Mouse (Mus musculus) T-helper 2 cell (primary cell): ENCODE results near the gene C1galt1.

Experiments
- in situ Hi-C: fragments of 300-600 bp; cut with MboI, MseI; formaldehyde crosslinking; loops from one replicate; pipeline ENCODE4 v1.15.1; 2025; ENCODE audit warnings: high pct_unique_total_duplicates

C1galt1 gene

DNA sequence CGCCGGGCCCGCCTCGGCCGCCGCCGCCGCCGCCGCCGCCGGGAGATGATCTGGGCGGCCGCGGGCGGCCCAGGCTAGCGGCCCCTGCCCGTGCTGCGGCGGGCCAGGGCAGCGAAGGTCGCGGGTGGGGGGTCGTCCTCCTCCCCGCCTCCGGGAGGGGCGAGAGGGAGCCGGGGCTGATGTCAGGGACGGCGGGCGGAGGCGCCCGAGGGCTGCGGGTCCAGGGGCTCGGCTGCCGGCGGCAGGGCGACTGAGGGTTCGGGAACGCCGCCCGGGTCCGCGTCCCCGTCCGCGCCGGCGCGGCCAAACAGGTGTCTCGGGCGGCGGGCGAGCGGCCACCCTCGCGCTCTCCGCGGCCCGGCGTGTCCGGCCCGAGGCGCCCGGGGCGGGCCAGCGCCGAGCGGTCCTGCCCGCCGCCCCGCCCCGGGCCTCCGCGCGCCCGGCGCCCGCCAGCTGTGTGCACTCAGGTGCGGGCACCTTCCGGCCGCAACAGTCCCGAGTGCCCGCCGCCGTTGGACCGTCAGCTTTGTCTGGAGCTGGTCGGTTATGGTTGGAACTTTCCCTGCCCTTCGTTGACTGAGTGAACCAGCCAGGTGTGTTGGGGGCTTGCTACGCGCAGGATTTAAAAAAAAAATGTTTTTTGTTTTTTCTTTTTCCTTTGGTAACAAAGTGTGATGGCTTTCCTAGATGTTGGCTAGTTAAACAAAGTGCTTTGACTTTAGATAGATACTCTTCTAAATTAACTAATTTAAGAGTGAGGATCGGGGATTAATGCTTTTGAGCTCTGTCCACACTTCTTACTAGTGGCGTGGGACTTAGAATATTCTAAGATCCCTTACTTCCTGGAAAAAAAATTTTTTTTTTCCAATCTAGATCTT, at the start of gene C1galt1:
Gene C1galt1 (plus strand): TSS at position 41 of the 878 bp plus-strand sequence.
- in situ Hi-C loops = loop anchor here (10.0 to 25.0 kb wide), 3 partner anchors 367 to 890 kb away; partner anchors contain the start of genes Glcci1, Mios and Sdhaf3

DNA sequence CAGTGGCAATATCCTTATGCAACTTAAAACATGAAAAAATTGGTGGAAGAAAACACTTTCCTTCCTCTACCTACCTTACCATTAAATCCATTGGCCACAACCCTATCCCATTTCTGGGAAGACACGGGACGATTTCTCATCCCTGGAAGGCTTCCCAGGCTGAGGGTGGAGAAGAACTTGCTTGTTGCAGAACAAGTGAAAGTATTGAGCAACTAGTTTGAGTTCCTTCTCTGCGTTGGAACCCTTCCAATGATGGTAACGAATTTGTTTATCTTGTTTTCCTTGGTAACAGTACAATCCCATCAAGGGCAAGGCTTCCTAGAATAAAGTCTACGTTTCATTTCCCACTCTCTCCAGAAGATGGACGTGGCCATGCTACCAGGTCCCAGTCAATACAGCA, 44.7 kb upstream of the C1galt1 start:
- in situ Hi-C loops = no loop called here

DNA sequence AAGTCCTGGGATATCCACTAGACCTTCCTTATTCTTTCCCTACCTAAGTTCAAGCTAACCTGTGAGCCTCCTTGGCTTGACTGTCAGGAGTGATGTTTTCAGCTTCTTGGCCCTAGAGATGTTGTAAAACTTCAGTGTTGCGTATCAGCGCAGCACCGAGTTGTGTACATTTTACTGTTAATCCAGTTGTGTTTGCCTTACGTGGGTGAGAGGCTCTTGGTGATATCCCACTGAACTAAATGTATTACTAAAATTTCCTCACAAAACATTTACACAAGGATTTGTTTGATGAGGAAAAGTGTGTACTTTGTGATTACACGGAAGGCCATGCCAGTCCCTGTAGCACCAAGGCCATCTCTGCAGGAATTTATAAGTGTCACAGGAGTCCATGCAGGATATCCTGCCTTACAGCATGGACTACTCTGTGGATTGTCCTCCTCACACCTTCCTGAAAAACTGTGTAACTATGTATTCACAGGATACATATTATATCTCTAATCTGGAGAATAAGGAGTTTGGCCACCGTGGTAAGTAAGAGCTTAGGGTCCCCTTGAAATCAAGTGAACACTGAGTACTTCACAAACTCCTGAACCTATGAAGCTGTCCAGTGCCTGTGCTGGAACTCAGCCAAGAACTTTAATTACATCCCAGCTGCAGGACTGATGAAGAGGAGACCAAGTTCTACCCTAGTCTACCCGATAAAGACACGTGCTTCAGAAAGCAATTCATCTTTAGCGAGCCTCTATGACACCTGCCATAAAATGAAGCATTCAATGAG, 40.7 kb upstream of the C1galt1 start:
- in situ Hi-C loops = no loop called here

DNA sequence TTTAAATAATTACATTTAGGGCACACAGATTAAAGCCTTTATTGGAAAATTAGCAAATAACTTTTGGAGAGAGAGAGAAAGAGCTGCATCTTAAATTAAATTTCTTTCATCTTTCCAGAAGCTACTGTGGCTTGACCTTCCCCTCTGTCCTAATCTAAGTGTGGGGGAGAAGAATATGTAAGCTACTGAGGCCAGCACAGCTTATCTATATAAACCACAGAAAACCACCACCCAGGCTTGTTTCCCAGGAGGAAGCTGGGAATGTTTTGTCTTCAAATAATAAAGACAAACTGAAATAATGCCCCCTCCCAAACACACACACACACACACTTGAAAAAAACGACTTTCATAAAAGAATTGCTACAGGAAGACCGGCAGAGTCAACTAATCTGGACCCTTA, 30.5 kb upstream of the C1galt1 start:
- in situ Hi-C loops = no loop called here

DNA sequence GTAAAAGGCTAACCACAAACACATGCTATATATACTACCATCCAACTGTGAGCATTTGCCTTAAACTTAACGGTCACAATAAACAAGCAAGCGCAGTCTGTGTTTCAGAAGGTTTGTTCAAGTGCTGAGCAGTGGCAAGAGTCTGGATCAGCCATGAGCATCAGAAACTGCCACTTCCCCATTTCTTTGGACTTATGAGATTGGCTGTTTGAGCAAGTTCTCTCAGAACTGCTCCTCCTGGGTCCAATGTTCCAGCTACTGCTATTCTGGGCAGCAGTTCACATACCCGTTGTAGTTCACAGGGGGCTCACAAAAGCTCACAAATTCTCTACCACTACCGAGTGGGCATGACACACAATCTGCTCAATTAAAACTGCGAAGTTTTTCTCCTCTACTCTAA, 28.4 kb upstream of the C1galt1 start:
- in situ Hi-C loops = no loop called here

DNA sequence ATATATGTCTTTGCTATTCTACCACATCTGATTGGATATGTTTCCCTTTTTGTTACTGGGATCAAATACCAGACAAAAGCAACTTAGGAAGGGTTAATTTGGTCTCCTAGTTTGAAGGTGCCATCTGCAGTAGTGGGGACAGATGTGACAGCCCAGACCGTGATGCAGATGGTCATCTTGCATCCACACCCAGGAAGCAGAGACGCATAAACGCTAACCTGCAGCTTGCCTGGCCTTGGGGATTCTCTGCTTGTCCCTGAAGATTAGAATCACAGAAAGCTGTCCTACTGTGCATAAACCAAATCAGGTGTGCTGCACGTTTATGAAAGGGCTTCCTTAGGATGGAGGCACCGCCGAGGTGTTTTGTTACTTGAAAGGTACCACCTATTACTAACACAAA, 22.0 kb upstream of the C1galt1 start:
- in situ Hi-C loops = no loop called here

DNA sequence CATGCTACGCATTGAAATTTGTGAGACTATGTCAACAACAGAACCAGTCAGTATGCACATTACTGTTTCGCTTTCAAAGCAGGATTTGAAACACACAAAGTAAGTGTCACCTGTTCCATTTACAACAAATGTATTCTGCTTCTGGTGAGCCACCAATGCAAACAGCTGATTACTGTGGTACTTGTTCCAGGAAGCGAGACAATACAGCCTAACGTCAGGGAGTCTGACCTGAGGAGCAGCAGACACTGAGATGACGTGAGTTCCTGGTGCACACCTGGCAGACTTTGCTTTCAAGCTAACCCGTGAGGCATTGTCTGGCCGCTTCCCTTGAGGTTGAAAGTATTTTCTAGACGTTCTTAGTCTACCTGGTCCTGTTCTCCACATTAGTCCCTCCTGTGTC, 13.8 kb upstream of the C1galt1 start:
- in situ Hi-C loops = loop anchor here (25.0 kb wide), 2 partner anchors 382 to 682 kb away; partner anchors contain the start of genes Glcci1 and Mios

DNA sequence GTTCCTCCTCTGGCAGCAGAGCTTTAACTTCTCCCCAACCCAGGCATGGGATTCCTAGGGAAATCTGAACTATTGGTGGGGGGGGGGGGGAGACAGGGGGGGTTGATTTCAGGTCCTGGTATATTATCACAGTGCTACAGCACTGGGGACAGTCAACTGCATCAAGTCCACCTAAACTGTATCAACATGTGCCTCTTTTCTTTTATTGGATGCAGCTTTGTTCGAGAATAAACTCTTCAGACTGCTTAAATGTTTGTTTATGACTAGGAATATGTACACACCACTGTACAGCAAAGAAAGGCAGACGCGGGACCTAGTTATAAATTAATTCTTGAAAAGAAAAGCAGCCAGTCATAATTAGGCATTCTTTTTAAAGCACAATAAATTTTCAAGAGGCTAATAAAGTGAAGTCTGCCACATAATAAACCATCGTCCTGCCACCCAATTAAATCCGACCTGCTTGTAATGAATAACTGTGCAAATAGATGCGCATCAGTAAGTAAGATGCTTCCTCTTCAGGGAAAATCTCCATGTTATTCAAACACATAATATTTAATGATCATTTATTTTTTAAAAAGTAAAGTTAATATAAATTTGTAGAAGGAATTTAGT, 12.0 kb upstream of the C1galt1 start:
- in situ Hi-C loops = loop anchor here (25.0 kb wide), 2 partner anchors 380 to 680 kb away; partner anchors contain the start of genes Glcci1 and Mios

DNA sequence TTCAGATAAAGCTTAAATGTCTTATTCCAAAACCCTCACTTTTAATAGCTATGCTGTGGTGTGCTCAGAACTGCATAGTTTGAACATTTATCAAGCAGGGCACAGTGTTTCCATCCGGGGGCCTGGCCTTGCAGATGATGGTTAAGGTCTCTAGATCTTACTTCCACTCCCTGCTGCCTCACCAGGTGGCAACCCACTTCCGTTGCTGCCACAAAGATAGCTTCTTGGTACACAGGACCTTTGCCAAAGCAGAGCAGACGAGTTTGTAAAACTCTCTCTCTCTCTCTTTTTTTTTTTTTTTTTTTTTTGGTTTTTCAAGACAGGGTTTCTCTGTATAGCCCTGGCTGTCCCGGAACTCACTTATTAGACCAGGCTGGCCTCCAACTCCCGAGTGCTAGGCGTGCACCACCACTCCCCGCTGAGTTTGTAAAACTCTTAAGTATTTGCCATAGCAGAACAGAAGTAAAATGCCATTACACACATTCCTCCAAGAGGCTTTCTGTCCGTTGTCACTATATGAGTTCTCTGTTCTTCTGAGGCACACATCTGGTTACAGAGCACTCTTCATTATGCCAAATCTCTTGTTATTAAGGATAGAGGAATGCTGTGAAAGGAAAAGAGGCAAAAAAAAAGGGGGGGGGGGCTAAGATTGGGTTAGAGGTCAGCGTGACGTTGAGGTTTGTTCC, 773 bp upstream of the C1galt1 start:
- in situ Hi-C loops = loop anchor here (10.0 to 25.0 kb wide), 3 partner anchors 368 to 889 kb away; partner anchors contain the start of genes Glcci1, Mios and Sdhaf3

DNA sequence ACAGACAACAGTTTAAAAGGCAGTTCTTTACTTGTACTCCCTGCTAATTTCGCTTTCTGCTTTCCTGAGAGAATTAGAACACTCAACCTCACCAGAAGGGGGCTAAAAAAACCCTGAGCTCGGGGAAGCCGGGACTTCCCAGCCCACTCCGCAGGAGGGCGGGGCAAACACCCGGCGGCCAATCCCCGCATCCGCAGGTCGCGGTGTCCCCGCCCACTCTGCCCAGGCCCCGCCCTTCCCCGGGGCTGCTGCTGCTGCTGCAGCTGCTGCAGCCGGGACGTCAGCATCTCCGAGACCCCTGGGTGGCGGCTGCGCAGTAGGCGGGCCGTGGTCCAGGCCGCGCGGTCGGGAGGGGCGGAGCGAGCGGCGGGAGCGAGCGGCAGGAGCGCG, 235 bp upstream of the C1galt1 start:
- in situ Hi-C loops = loop anchor here (10.0 to 25.0 kb wide), 3 partner anchors 368 to 890 kb away; partner anchors contain the start of genes Glcci1, Mios and Sdhaf3

DNA sequence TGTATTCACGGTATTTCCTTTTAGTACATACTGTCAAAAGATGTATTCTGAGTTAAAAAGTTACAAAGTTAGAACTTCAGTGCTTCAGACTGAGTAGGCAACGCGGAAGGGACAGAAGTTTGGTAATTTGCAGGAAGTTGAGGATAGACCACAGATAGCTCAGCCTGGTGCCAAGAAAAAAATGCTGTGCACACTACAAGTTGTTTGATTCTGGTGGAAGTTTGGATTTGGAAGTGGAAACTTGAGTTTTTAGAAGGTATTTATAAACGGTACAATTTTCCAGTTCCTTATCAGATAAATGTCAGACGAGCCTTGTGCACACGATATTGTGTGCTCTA, 1.0 kb downstream of the C1galt1 start:
- in situ Hi-C loops = loop anchor here (10.0 to 25.0 kb wide), 3 partner anchors 367 to 891 kb away; partner anchors contain the start of genes Glcci1, Mios and Sdhaf3

DNA sequence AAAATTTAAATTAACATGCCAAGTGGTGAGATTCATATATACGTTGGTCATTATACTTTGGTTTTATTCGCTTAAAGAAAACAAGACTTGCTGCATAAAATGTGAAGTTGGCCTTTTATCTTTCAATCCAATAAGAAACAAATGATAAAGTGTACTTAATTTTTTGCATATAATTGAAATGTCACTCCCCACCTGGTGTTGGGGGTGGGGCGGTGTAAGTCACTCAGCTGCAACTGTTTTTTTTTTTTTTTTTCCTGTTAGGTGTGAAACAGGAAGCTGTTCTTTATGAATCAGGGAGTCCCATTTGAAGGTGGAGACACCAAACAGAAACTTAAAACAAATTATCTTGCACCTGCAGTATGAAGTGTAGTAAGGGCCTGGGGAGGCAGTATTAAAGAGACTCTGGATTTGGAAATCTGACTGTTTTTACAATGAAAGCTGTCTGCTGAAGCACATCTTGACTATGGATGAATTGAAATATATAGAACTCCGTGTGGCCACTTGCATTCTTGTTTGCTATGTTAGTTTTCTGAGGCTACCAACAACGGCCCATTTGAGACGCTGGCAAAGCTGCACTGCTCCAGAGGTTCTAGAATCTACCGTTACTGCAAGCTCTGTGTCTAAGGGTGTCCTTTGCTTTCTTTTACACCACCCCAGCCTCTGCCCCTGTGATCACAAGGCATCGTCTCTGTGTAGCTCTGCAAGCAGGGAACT, 2.2 kb downstream of the C1galt1 start:
- in situ Hi-C loops = loop anchor here (10.0 to 25.0 kb wide), 3 partner anchors 365 to 892 kb away; partner anchors contain the start of genes Glcci1, Mios and Sdhaf3

DNA sequence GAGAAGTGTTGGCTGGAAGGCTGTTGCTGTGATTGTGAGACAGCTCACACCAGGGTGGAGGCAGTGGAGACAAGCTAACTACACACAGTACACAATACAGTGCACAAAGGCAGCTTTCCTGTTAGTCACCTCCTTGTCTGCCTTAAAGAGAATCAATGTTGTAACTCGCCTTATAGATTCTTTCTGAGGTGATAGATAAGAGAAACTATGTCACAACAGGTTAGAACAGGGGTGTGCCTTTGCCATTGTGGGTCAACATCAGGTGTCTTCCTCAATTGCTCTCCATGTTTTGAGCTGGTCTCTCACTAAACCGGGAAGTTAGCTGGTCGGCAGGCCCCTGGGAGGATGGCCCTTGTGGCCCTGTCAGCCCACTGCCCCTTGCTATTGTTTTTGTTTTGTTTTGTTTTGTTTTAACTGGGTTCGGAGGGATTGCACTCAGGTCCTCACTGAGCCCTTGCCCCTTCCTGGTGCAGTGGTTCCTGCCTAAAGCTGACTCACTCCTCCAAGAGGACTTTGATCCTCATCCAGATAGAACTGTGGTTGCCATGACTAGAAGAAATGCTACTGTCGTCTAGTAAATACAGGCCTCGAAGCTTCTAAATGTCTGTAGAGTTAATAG, 3.4 kb downstream of the C1galt1 start:
- in situ Hi-C loops = loop anchor here (10.0 to 25.0 kb wide), 3 partner anchors 364 to 893 kb away; partner anchors contain the start of genes Glcci1, Mios and Sdhaf3

DNA sequence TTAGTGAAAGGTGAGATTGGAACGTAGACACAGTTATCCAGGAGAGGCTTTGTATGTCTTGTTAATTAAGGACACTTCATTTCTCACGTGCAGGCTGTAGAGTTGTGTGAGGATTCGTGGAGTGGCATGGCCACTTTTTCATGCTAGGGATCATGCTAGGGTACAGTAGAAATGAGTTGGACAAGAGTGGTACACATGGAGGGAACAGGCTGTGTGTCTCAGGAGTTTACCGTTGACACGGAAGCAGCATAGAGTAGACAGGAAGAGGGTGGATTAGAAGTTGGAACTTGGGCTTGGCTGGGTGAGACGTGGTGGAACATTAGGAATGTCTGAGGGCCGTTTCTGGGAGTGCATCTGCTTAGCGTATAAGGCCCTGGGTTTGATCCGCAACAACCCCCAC, 4.1 kb downstream of the C1galt1 start:
- in situ Hi-C loops = loop anchor here (10.0 to 25.0 kb wide), 3 partner anchors 364 to 894 kb away; partner anchors contain the start of genes Glcci1, Mios and Sdhaf3

DNA sequence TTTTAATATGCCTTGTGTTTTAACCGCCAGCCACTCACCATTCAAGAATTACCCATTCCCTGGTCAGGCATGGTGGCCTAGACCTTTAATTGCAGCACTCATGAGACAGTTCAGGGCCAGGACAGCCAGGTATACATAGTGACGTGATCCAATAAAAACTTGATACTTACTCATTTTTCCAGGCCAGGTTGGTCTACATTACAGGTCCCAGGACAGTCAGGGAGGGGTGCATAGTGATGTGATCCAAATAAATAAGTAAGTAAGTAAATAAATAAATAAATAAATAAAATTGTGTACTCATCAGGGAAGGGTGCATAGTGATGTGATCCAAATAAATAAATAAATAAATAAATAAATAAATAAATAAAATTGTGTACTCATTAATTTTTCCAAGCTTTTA, 6.4 kb downstream of the C1galt1 start:
- in situ Hi-C loops = no loop called here

DNA sequence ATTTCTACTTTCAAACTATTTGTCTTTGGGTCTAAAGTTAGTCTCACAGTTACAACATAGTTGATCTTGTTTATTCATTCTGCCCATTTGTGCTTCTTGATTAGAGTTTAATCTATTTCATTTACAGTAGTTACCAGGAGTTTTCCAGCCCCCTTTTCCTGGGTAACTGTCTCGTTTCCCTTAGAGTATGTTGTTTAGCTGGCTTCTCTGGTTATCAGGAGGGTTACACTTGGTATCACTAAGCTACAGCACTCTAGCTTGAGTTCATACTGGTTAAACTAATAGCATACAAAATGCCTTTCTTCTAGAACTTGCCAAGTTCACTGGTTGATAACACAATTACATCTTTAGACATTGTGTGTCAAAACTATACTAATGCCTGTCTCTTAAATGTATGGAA, 8.3 kb downstream of the C1galt1 start:
- in situ Hi-C loops = no loop called here

DNA sequence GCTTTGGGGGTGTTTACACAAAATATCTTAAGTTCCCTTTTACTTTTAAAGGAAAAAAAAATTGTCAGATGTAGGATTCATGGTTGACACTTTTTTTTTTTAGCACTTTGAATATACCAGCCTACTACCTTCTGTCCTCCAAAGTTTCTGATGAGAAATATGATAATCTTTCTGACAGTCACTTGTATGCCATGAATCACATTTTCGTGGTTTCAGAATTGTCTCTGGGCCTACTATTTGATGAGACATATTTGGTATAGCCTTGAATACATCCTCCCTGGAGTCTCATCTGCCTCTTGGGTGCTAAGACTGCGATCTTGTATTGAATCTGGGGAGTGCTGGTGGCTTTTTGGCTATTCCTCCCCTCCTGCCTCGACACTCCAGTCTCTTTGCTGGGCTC, 8.8 kb downstream of the C1galt1 start:
- in situ Hi-C loops = no loop called here

DNA sequence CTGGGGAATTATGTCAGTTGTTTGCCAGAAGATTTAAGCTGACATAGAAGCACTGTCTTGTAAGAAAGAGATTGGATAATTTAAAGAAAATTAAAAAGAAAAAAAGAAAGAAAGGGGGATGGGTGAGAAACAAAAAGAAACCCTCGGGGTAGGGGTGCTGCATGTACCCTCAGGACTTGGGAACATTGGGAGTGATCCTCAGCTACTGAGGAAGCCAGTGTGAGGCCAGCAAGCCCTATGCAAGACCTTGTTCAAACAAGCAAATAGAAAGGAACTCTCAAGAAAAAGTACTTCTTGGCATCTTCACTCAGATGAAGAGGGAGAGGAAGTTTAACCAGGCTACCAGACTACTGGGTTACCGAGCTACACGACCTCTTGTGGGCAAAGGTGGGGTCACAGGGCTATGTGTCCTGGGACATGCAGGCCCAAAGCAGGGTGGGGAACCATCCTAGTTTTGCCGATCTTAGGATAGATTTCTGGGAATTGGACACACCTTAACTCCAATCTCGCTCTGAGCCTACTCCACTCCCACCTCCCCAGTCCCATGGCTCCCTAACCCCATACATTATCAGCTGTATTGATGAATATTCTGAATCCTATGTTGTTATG, 12.1 kb downstream of the C1galt1 start:
- in situ Hi-C loops = no loop called here
